Mouse (Mus musculus): ENCODE data around the gene Dtx2.

Gene Dtx2

DNA sequence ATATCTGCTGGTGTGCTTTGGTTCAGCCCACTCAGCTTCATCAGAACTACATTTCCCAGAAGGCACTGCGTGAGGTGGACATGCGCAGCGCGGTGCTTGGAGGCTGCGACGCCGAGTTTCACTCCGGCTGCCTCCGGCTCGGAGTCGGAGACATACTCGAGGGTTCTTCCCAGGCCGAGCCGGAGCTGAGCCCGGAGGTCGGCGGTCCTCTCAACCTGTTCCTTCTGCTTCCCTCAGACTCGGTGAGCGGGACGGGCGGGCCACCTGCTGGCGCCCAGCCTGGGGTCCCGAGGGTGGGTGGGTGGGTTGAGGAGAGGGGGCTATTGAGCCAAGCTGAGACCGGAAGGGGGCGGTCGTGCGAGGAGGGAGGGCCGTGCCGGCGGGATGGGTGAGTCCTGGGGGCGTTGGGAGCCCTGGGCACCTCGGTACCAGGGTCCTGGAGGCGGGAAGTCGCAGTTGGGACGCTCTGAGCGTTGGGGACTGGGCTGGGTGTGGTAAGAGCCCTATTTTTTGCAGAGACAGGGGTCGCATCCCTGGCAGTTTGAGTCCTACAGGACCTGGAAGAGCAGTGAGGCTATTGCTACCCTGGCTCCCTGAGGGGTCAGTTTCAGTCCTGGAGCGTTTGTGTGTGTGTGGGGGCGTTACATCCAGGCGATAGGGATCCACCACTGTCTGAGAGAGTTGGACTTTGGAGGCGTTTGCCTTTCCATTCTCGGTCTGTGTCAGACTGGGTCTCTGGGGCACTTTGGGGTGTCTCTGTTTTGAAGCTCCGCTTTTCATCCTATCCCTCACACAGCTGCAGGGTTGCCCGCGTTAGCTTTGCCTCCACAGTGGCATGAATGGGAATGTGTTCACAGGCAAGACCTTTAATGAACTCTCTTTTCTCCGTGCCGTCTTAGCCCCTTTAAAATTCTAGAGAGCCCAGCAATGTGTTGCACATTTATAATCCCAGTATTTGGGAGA is at the start of gene Dtx2:
TSS of gene Dtx2 (plus strand) at position 76 of the 963 bp plus-strand sequence.
- peak; percentile 88 to 93 for DNase-seq (ENCODE audit: low spot score in 2 of 2)

GRCm38 (mm10) chr5:135945916-135946408 is 48.6 kb upstream of the Dtx2 start:
- DNase-seq (ENCODE audit: low spot score in 2 of 2), result no peak

- no peak for DNase-seq (ENCODE audit: low spot score in 2 of 2)
Measured at GRCm38 (mm10) chr5:135946621-135947020, 48.0 kb upstream of the Dtx2 start.

GRCm38 (mm10) chr5:135950710-135951412 is 43.7 kb upstream of the Dtx2 start:
- no peak for DNase-seq (ENCODE audit: low spot score in 2 of 2)

GRCm38 (mm10) chr5:135951660-135952059 is 42.9 kb upstream of the Dtx2 start:
- DNase-seq (ENCODE audit: low spot score in 2 of 2), result no peak

- no peak for DNase-seq (ENCODE audit: low spot score in 2 of 2)
Measured at GRCm38 (mm10) chr5:135952830-135953229, 41.8 kb upstream of the Dtx2 start.

- no peak for DNase-seq (ENCODE audit: low spot score in 2 of 2)
Measured at GRCm38 (mm10) chr5:135956300-135957206, 38.0 kb upstream of the Dtx2 start.

DNA sequence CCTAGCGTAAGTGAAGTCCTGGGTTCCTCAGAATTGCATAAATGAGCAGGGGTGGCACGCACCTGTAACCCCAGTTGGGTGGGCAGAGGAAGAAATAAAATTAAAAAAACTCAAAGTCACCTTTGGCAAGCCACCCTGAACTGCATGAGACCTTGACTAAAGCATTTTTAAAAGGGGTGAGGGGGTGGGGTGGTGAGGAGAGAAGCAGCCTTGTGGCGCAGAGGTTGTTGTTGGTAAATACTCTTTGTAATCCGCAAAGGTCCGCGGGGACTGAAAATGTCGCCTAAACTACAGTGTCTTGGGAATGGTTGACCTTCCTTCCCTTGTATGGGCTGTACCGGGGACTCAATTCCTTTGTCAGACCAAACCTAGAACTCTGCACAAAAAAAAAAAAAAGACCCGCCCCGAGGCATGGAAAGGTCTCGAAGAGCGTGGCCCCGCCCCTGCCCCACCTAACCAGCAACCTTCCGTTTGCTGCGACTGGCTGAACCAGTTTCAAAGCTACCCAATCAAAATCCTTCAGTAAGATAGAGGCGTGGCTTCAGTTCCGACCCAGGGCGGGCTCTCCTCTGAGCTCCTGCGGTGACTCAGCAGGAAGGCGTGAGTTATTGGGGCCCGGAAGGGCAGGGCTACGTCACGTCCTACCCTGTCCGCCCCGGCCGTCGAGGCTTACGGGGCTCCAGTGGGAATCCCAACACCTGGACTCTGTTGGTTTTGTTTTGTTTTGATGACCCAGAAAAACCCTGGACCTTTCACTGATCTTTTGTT is 37.2 kb upstream of the Dtx2 start:
- DNase-seq (ENCODE audit: low spot score in 2 of 2), result peak; percentile 88 to 94

- no peak for DNase-seq (ENCODE audit: low spot score in 2 of 2)
Measured at GRCm38 (mm10) chr5:135958367-135958766, 36.2 kb upstream of the Dtx2 start.

- DNase-seq (ENCODE audit: low spot score in 2 of 2), result no peak
Measured at GRCm38 (mm10) chr5:135959911-135960310, 34.7 kb upstream of the Dtx2 start.

DNA sequence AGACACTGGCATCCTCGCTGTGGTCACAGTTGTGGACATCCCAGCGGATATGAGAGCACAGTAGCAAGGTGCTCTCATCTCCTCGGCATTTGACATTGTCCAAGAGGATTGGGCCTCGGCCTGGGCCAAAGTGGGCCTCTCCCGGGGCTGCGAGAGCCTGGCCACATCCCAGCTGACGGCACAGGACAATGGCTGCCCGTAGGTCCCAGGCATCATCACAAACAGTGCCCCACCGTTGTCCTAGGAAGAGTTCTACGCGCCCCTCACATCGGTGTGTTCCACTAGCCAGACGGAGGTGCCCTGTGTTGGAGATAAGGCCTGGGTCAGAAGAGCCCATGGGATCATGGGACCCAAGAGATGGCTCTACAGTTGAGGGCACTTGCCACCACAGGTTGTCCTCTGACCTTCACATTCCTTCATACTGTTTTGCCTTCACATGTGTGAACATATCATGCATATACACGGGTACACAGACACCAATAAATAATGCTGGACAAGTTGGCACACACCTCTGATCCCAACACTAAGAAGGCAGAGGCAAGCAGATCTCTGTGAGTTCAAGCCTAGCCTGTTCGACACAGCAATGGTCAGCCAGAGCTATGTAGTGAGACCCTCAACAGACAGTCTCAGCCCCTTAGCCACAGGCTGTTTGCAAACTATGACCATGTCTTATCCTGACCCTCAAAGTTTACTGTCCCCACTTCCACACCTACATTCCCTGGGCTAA is 33.5 kb upstream of the Dtx2 start:
- no peak for DNase-seq (ENCODE audit: low spot score in 2 of 2)

DNA sequence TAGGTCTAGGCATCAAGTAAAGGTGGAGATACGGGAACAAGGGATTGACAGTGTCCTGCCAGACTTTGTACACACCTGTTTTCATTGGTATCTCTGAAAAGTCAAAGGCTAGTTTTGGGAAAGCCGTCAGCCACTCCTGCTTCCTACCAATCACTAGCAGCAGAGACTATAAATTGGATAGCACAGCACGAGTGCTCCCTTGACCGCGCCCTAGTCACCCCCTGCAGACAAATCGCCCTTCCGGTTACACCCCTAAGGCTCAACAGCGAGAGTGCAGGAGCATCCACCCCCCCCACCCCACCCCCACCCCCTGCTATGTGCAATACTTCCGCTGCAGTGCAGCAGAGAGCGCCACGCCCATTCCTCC is 32.5 kb upstream of the Dtx2 start:
- DNase-seq (ENCODE audit: low spot score in 2 of 2), result no peak

- DNase-seq (ENCODE audit: low spot score in 2 of 2), result peak; percentile 97
Measured at GRCm38 (mm10) chr5:135962492-135963279, 31.9 kb upstream of the Dtx2 start.

GRCm38 (mm10) chr5:135963280-135963627 is 31.3 kb upstream of the Dtx2 start:
- no peak for DNase-seq (ENCODE audit: low spot score in 2 of 2)

DNA sequence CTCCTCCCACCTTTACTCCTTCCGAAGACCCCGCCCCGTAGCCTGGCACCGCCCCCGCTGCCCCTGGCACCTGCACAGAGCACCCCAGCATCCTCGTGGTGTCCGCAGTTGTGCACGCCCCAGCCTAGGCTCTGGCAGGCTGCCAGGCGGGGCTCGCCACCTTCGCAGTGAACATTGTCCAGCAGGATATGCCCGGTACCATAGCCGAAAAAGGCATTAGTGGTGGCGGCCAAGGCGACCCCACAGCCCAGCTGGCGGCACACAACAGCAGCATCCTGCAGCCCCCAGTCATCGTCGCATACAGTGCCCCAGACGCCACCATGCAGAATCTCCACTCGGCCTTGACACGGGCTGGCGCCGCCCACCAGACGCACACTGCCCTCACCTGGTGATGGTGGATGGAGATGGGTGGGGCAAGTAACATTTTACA is 29.1 kb upstream of the Dtx2 start:
- DNase-seq (ENCODE audit: low spot score in 2 of 2), result no peak

GRCm38 (mm10) chr5:135966866-135967265 is 27.7 kb upstream of the Dtx2 start:
- no peak for DNase-seq (ENCODE audit: low spot score in 2 of 2)

GRCm38 (mm10) chr5:135968781-135969180 is 25.8 kb upstream of the Dtx2 start:
- DNase-seq (ENCODE audit: low spot score in 2 of 2), result no peak

DNA sequence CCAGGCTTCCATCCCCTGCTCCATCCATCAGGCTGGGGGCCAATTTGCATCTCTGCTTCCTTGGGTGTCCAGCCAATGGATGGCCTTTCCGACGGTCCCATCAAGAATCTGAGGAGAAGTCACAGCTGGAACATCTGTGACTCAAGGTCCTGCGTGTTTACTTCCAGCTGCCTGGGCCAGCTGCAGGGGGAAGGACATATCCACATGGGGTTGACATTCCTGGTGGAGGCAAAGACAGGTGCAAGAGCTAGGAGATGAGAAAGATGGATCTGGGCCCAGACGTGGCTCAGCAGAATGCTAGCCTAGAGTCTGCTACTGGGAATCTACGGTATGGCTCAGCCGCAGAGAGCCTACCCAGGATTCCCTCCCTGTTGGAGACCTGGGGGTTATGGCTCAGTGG is 24.4 kb upstream of the Dtx2 start:
- no peak for DNase-seq (ENCODE audit: low spot score in 2 of 2)

GRCm38 (mm10) chr5:135971876-135972275 is 22.7 kb upstream of the Dtx2 start:
- no peak for DNase-seq (ENCODE audit: low spot score in 2 of 2)

Data from frontal cortex, postnatal 36 days (tissue).